Mouse (Mus musculus) lung, postnatal 36 days (tissue): ENCODE data around the gene Ripk3.

Experiments
- DNase-seq: peaks from one replicate; pipeline ENCODE4 v3.0.0; 2022; ENCODE audit warnings: mixed read lengths

Gene Ripk3

DNA sequence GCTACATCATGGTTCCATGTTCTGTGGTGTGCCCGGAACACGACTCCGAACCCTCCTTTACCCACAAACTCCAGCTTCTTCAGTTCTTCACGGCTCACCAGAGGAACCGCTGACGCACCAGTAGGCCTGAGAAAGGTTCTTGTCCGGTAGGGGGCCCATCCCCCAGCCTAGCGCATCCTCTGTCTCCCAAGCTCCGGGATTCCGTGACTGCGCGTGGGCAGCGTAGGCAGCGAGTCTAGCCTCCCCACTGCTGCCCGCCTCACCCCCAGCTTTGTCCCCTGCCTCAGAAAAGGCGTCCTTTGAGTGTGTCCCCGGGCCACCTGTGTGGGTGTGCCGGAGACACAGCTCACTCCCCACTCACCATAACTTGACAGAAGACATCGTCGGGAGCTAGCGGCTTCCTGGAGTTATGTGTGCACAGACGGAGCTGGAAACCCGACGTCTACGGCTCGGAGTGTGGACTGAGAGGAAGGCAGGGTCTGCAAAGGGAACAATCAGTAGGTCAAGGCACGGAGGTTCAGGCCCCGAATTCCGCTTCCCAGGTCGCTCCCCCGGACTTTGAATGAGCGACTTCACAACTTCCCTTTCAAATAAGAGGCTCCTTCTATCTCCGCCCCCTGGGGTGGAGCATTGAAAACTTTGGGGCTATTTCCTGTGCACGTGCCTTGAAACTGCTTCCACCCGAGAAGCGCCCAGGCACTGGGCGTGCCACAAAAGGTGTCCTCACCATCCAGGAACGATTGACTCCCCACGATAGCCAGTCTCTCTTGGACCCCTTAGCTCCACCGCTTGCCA lies at the start of gene Ripk3:
Ripk3 (minus strand) TSS at position 610 of the 795 bp plus-strand sequence.
- peak; percentile 82 for DNase-seq

DNA sequence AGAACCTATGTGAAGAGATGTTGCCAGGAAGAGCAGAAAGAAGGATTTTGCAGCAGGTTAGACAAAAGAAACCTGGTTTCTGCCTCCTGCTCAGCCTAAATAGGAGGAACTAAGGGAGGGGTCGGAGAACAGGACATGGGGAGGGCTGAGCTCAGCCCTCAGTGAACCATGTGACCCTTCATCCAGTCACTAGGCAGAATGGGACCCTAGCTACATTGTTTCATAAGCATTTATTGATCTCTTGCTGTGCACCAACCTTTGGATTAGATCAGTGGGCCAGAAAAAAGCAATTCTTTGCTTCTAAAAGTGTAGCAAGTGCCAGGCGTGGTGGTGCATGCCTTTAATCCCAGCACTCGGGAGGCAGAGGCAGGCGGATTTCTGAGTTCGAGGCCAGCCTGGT lies 49.6 kb upstream of the Ripk3 start:
- no peak for DNase-seq

DNA sequence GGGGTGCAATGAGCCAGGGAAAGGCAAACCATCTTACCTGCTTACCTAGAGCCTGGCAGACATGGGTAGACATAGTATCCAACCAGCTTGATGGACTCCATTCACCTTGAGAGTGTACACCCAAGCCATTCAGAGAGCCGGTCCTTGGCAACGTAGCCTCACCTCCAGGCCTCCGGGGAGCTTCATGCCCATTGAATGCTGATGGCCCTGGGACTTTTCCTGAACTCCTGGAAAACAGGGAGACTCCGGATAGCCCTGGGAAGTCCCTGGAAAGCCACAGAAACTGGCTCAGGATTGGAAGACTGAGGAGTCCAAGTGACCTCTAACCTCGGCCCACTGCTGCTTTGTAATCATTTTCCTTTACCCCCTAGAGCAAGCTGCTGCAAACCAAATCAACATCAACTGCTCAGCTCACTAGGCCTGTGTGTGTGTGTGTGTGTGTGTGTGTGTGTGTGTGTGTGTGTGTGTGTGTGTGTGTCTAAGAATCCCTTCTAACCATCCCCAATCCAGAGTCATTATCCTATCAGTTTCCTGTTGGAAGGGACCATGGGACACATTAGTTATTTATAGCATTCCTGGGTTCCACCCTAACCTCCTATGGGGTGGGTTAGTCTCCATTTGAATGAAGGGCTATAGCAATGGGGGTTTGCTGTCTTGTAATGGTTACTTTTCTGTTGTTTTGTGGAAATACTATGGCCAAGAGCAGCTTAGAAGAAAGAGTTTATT lies 46.3 kb upstream of the Ripk3 start:
- DNase-seq, result no peak

DNA sequence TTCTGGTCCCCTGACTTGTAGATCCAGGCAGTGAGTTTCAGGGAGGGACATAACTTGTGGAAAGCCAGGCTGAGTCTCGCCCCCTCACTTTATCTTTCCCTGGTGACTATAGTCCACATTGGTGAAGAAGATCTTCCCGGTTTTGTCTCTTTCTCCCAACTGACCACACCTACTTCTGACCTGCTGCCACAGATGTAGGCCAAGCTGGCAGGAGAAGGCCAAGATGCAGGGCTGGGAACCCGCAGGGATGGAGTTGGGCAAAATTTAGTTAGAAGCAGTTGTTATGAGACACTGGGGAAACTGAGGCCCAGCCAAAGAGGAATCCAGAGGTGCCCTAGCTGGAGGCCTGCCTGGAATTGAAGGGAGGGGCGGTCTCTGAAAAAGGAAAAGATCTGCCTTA lies 44.5 kb upstream of the Ripk3 start:
- no peak for DNase-seq

DNA sequence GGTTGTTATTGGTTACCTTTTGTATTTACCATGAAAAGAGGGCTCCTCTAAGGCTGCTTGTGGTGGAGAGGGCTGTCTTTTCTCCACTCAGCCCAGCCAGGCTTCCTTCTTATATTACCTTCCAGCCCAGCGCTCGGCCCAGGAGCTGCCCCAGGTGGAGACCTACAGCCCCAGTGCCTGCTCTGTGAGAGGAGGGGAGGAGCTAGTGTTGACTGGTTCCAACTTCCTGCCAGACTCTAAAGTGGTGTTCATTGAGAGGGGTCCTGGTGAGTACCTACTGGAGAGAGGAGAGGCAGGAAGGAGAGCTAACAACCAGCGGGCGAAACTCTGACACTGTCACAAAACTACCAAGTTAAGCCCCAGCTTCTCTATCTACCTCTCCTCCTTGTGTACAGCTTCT lies 41.7 kb upstream of the Ripk3 start:
- no peak for DNase-seq

DNA sequence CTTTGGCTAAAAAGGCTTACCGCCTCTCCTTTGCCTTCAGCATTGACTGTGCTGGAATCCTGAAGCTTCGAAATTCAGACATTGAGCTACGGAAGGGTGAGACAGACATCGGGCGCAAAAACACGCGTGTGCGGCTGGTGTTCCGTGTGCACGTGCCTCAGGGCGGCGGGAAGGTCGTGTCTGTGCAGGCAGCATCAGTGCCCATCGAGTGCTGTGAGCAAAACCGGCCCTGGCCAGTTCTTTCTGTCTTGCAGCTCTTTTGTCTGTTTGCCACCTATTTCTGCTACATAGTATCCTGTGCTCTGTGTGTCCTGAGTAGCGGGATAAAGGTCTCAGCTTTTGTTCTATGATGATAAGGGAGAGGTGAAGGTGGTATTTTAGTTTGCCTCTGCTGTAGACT lies 41.2 kb upstream of the Ripk3 start:
- no peak for DNase-seq

DNA sequence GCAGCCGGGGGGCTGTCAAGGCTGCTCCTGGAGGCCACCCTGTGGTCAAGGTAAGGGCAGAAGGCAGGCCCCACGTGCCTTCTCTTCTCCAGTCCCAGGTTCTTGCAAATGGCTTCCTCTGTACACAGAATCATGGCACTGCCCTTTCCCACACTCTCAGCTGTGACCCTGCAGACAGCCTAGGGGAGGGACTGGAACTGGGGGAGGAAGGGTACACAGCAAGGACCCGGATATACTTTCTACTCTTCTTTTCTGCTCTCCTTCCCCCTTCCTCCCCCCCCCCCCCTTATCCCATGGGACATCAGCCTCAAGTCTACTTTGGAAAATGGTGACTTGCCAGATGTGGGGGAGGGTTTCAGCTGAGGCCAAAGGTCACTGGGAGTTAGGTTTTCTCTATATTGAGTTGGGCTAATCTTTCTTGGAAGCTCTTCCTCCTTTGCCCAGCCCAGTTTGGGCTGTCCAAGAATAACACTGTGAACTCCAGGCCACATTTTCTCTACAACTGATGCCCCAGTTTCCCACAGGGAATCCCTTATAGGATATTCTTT lies 40.1 kb upstream of the Ripk3 start:
- peak; percentile 38 for DNase-seq

DNA sequence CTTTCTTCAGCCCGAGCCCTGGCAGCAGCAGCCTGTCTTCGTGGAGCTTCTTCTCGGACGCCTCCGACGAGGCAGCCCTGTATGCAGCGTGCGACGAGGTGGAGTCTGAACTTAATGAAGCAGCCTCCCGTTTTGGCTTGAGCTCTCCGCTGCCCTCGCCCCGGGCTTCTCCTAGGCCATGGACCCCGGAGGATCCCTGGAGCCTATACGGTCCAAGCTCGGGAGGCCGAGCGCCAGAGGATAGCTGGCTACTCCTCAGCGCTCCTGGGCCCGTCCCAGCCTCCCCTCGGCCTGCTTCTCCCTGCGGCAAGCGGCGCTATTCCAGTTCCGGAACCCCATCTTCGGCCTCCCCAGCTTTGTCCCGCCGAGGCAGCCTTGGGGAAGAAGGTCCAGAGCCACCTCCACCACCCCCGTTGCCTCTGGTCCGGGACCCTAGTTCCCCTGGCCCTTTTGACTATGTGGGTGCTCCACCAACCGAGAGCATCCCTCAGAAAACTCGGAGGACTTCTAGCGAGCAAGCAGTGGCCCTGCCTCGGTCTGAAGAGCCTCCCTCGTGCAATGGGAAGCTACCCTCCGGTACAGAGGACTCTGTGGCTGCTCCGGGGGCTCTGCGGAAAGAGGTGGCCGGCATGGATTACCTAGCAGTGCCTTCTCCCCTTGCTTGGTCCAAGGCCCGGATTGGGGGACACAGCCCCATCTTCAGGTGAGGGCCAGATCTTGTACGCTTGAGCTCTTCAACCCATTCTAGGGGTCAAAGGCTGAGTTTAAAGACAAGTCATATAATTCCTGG lies 38.1 kb upstream of the Ripk3 start:
- no peak for DNase-seq

DNA sequence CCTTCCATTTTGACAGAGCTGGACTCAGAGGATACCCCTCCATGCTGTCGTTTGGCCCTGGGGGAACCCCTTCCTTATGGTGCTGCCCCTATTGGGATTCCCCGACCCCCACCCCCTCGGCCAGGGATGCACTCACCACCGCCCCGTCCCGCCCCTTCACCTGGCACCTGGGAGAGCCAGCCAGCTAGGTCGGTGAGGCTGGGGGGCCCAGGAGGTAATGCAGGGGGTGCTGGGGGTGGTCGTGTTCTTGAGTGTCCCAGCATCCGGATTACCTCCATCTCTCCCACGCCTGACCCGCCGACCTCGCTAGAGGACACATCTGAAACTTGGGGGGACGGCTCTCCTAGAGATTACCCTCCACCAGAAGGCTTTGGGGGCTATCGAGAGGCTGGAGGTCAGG lies 37.5 kb upstream of the Ripk3 start:
- DNase-seq, result no peak

DNA sequence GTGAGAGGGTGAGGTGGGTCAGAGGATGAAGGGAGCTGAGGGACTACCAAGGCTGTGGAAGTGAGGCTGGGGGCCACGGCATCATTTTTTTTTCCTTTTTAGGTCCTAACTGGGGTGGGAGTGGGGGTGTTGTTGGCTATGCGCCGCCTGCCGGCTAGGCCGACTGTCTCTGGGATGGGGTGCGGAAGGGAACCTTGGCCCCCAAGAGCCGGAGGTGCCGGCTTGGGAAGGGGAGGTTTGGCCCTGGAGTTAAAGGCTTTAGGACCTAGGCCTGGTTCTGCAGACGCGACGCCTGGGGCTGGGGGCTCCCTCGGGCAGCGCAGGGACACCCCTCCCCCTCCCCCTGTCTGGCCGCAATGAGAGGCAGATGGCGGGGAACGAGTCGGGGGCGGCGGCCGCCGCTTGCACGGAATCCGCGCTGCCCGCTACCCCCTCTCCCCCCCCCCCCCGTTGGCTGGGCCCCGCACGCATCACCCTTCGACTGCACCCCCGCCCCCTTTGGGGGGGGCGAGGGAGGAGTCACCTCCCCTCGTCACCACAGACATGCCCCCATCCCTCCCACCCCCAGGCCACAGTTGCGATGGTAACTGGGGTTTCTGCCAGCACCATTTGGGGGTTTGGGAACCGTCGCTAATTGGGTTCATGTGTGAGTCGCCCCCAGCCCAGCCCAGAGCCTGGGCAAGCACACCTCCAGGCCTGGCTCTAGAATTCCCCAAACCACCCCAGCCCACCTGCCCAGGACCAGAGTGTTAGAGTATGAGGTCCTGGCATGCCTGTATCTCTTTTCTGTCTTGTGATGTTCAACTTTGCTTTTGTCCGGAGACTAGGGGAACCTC lies 36.8 kb upstream of the Ripk3 start:
- DNase-seq, result peak; percentile 26

DNA sequence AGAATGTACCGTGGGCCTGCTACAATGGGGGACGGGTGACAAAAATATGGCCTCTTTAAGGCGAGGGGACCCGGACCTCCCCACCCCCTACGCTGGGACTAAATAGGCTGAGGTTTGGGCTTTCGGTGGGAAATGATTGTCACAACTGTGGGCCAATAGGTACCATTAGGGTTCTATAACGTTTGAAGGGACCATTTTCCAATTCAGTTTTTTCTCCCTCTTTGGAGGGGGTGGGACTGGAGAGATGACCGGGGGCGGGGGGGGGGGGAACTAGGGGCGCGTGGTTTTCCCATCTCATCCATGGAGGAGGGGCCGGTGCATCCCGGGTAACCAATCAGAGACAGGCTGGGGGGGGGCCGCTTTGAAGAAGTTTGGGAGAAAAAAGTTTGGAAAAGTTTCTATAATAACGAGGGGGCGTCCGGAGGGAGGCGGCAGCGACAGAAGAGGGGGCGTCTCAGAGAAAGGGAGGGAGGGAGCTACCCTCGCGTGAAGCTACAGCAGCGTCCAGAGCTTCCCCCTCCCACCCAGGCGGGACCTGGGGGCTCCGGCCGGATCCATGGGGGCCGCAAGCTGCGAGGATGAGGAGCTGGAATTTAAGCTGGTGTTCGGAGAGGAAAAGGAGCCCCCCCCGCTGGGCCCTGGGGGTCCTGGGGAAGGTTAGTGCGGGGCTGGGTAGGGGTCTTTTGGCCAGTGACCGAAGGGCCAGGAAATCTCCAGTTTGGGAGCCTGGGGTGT lies 36.0 kb upstream of the Ripk3 start:
- peak; percentile 66 for DNase-seq

DNA sequence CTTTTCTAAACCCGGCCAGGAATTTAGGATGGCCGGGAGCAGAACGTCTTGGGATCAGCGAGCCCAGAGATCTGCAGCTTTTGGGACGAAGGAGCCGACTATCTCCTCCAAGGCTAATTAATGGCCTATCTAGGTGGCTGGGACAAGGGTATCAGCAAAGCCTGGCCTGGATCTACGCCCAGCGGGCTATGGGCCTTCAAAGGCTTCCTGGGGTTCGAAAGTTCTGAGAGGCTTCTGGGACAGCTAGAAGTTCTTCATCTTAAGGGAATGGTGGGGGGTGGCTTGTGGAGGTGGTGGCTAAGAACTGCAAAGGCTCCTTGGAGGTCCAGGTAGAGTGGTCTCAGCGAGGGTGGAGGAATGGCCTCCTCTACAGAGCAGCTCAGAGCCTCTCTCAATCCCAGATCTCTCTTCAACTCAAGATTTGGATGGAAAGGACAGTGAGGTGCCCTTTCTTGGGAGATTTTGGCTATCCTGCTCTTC lies 35.4 kb upstream of the Ripk3 start:
- DNase-seq, result peak; percentile 62

DNA sequence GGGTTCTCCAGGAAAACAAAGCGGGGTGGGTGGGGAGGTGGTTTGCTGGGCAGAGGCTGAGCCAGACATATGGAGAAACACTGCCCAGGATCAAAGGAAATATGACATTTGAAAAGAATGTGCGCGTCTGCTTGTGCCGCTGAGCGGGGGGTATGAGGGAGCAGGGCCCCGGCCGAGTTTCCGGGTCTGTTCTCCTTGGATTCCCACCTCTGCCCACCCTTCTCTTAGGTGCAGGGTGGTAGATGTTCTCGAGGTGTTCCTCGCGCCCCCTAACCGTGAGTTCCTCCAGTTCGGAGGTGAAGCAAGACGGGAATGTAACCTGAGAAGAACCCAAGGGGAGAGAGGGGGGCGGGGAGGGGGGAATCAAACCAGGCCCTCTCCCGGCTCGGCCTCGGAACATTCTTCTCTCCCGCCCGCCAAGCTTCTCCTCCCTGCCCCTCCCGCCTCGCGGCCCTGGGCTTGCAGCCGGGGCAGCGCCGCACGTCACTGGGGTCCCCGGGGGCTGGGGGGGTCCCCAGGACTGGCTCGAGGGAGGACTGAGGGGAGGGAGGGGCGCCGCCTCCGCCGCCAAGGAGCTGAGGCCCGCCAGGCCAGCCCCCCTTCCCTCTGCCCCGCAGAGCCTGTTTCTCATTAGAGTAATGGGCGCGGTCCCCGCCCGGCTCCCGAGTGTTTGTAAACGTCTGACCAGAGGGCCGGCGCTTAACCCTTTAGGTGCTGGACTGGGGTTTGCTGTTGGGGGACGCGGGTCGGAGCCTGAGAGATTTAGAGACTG lies 34.5 kb upstream of the Ripk3 start, which contains the start of gene Nfatc4:
Nfatc4 (plus strand) TSS at position 154 of the 772 bp plus-strand sequence.
- DNase-seq, result peak; percentile 92

DNA sequence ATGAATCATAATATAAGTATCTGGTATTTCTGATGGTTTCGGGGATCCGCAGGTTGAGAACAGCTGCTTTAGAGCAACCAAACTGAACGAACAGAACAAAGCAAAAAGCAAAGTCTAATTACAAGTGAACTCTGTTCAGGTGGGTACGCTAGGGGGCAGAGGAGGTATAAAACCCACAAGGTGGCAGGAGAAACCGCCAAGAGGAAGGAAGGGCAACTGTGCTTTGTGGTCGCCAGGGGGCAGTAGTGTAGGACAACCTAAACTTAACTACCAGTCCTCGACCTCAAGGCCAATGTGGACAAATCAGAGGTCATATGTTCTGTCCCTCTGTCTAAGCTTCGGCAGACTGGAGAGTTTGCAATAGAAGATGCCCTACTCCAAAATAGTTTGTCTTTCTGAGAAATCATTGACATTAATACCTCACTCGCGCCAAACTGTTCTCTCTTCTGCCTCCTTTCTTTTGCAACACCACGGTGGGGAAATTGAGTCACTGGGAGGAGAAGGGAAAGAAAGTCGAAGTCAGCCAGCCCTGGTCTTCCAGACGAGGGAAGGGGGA lies 33.8 kb upstream of the Ripk3 start:
- DNase-seq, result peak; percentile 95

DNA sequence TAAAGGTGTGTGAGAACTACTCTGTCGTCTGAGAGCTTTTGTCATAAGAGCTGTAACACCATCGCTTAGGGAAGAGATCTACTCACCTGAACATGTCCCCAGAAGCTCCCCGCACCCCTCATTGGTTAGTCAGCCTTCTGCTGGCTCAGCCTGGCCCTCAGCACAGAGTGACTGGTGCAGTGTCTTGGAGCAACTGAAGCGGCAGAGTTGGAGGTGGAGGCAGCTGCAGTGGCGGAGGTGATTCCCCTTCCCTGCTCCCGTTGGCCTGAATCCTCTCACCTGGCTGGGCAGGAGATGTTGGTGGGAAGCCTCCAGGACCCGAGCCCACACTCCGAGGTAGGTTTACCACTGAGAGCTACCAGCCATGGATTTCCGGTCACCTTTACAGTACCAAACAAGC lies 31.9 kb upstream of the Ripk3 start:
- no peak for DNase-seq

DNA sequence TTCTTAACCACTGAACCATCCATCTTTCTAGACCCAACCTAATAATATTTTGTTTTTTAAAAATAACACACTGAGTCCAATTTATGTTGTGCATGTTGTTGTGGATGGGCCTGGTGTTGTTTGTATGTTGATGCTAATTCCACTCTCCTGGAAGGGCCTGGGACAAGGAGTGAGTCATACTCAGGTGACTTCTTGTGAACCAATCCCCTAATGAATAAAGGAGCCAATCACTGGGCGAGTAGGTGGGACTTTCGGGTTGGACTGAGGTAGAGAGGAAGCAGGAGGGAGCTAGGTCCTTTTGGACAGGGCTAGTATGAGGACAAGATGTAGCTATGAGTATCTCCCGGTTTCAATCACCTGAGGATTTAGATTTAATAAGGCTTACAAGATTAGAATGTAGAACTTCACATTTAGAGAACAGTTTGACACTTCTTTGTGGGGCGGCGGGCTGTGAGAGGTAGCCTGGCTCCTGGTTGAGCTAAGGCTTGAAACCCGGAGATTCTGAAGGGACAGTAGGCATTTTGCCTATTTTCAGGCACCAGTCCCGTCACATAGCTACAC lies 31.3 kb upstream of the Ripk3 start:
- DNase-seq, result no peak

DNA sequence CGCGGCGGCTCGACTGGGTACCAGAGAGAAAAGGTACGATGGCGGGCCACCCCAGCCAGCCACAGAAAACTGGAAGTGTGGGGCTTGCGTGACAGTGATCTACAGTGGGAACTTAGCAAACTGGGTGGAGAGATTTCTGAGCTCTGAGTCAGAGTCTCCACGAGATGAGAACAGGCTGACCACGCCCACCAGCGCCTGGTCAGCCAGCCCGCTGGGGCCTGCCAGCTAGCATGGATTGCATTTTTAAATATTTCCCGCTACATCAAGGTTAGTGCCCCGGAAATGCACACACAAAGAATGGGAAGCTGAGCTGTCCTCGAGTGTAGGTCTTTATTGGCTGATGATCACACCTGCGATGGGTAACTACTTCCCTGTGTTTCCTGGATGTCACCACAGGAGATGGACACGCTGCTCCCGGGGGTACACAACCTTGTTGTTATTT lies 26.7 kb upstream of the Ripk3 start:
- peak; percentile 87 for DNase-seq

DNA sequence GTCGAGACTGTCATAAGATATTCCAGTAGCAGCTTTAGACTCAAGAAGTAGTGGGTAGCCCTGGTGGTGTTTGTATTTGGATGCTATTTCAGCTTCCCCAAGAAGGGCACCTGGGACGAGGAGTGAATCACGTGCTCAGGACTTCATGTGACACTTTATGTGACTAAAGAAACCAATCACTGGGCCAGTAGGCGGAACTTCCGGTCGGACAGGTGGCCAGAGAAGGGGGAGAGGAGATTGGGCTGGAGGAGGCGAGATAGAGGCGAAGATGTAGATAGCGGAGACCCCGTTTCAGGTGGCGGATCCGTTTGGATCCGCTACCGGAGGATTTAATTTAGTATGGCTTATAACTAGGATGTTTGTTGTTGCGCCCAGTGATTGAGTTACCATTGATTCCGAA lies 26.2 kb upstream of the Ripk3 start:
- DNase-seq, result peak; percentile 93

DNA sequence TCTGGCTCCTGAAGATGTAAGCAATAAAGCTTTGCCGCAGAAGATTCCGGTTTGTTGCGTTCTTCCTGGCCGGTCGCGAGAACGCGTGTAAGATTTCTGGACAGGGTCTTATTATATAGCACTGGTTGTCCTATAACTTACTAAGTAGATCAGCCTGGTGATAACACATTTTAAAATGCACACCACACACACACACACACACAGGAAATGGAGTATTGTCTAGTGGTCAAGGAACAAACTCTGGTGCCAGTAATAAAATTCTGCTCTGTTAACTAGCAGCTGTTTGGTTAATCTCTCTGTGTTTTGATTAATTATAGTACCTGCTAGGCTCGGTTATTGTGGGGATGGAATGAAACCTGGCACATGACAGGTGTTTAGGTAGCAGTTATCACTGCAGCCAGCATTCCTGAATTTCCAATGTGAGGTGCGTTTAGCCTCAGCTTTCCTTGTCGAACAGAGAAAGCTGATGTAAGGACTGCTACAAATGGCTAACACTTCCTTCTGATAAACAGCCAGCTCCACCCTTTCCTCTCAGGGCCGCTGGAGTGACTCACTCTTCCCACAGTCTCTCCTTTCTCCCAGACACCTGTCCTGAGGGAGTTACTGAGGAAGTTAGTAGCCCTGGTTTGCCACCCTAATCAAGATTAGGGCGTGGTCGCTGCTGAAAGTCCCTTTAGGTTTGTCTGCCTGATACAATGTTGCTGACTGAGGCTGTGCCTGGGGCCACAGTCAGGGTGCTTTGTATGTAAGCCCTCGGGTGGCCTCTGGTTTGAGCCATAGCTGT lies 6.9 kb upstream of the Ripk3 start:
- DNase-seq, result peak; percentile 63
